Mouse (Mus musculus): Measurements from ENCODE around the gene Cdv3.
"Not testable (repeated sequence)": the region's sequence is repeated elsewhere in the genome, so short reads cannot be mapped to it uniquely, and the experiment has no call there.

The Cdv3 gene

GRCm38 (mm10) chr9:103372271-103373010 is 6.8 kb upstream of the Cdv3 start:
- in situ Hi-C loops (cut with MboI), result no loop called here

- in situ Hi-C loops (cut with MboI), result no loop called here
Observed at GRCm38 (mm10) chr9:103369951-103370350, 4.3 kb upstream of the Cdv3 start.

- in situ Hi-C loops (cut with MboI), result no loop called here
Observed at GRCm38 (mm10) chr9:103366356-103366755, 716 bp upstream of the Cdv3 start.

- in situ Hi-C loops (cut with MboI), result loop anchor here (5.0 kb wide), 1 partner anchor 73 kb away; no protein-coding TSS in a partner anchor
Observed at GRCm38 (mm10) chr9:103364601-103365289, 895 bp downstream of the Cdv3 start.

- in situ Hi-C loops (cut with MboI), result loop anchor here (5.0 kb wide), 1 partner anchor 73 kb away; no protein-coding TSS in a partner anchor
Observed at GRCm38 (mm10) chr9:103363730-103364417, 1.8 kb downstream of the Cdv3 start.

GRCm38 (mm10) chr9:103363088-103363487 is 2.6 kb downstream of the Cdv3 start:
- in situ Hi-C loops (cut with MboI), result loop anchor here (5.0 kb wide), 1 partner anchor 74 kb away; no protein-coding TSS in a partner anchor

GRCm38 (mm10) chr9:103360642-103361041 is 5.0 kb downstream of the Cdv3 start:
- in situ Hi-C loops (cut with MboI), result loop anchor here (5.0 kb wide), 1 partner anchor 77 kb away; no protein-coding TSS in a partner anchor

GRCm38 (mm10) chr9:103358545-103358944 is 7.1 kb downstream of the Cdv3 start:
- in situ Hi-C loops (cut with MboI), result no loop called here

GRCm38 (mm10) chr9:103357893-103358292 is 7.7 kb downstream of the Cdv3 start:
- in situ Hi-C loops (cut with MboI), result no loop called here

- in situ Hi-C loops (cut with MboI), result not testable (repeated sequence)
Observed at GRCm38 (mm10) chr9:103353500-103354260, 12.0 kb downstream of the Cdv3 start.

- in situ Hi-C loops (cut with MboI), result no loop called here
Observed at GRCm38 (mm10) chr9:103348791-103349190, 16.8 kb downstream of the Cdv3 start.

GRCm38 (mm10) chr9:103347996-103348490 is 17.6 kb downstream of the Cdv3 start:
- in situ Hi-C loops (cut with MboI), result no loop called here

GRCm38 (mm10) chr9:103347045-103347444 is 18.6 kb downstream of the Cdv3 start:
- in situ Hi-C loops (cut with MboI), result no loop called here

- in situ Hi-C loops (cut with MboI), result no loop called here
Observed at GRCm38 (mm10) chr9:103336912-103337311, 28.7 kb downstream of the Cdv3 start.

- in situ Hi-C loops (cut with MboI), result no loop called here
Observed at GRCm38 (mm10) chr9:103332663-103333062, 33.0 kb downstream of the Cdv3 start.

GRCm38 (mm10) chr9:103326449-103326848 is 39.2 kb downstream of the Cdv3 start:
- in situ Hi-C loops (cut with MboI), result no loop called here

- in situ Hi-C loops (cut with MboI), result loop anchor here (25.0 kb wide), 1 partner anchor 237 kb away; no protein-coding TSS in a partner anchor
Observed at GRCm38 (mm10) chr9:103324678-103325077, 41.0 kb downstream of the Cdv3 start.

- in situ Hi-C loops (cut with MboI), result loop anchor here (10.0 to 25.0 kb wide), 2 partner anchors 105 to 223 kb away; partner anchors contain the start of gene Srprb
Observed at GRCm38 (mm10) chr9:103309832-103310231, 55.8 kb downstream of the Cdv3 start.

- in situ Hi-C loops (cut with MboI), result loop anchor here (10.0 to 25.0 kb wide), 2 partner anchors 101 to 218 kb away; partner anchors contain the start of gene Srprb
Observed at GRCm38 (mm10) chr9:103305332-103306041, 60.2 kb downstream of the Cdv3 start.

- in situ Hi-C loops (cut with MboI), result loop anchor here (10.0 to 25.0 kb wide), 2 partner anchors 100 to 218 kb away; partner anchors contain the start of gene Srprb
Observed at GRCm38 (mm10) chr9:103304927-103305326, 60.7 kb downstream of the Cdv3 start, which contains the start of the genes 1300017J02Rik and Topbp1. TSS of gene 1300017J02Rik (minus strand) at chr9:103305082. TSS of gene Topbp1 (plus strand) at chr9:103305215.
